Mouse (Mus musculus) c-Kit-positive CD71-positive TER-119-positive erythroid progenitor cells, embryonic 14.5 days (primary cell): ENCODE results near the gene Mon1a.

Source experiments
- DNase-seq: peaks from one replicate; pipeline ENCODE4 v3.0.0-alpha.2; 2013; ENCODE audit warnings: low spot score

Gene Mon1a

GRCm38 (mm10) chr9:107949922-107950235, 61.9 kb downstream of the Mon1a start, which contains the start of gene Traip:
Traip (plus strand) TSS chr9:107950136.
- DNase-seq, result no peak

DNA sequence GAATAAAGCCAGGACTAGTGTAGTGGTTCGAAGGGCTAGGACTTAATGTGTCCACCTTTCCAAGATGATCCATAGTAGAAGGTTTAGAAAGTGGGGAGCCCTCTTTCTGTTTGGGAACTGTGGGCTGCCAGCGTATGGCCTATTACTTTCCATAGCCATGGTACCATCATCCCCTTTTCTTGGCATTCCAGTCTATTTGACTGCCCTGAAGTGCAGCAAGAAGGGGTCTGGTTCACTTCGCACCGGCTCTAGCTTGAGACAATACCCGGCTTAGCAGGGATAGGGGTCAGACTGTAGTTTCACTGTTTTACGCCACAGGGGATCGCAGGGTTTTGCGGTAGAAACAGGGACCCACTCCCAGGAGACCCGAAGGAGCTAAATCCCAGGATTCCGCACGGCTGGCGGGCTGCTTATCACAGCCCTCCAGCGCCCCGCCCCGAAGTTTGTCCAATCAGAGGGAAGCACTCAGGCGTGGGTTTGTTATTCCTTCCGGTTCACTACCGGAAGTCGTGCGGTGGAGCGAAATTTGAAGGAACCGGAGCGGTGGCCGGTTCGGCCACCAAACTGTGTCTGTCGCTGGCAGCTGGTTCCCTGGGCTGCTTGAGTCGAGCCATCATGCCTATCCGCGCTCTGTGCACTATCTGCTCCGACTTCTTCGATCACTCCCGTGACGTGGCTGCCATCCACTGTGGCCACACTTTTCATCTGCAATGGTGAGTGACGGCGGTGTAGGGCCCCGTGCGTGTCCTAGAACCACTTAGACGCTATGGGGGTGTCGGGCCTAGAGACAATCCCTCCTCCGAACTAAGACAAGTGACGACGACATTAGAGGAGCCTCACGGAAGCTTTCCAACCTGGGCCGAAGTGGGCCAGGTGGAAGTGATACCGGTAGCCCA, 62.8 kb downstream of the Mon1a start:
- DNase-seq, result peak; percentile 90
